Mouse (Mus musculus): ENCODE results near the gene Fras1.

GRCm38 (mm10) chr5:96373986-96374901 lies 489 bp downstream of the Fras1 start:
- TF ChIP-seq EP300 (IDR thresholded peaks at IDR 0.05; ENCODE audit: low read depth) (no peak), CTCF (IDR thresholded peaks at IDR 0.05; ENCODE audit: low read depth) (peak; percentile 5; the same call in 1 of the 2 replicates)

Data from heart, postnatal 0 days (tissue).